Mouse (Mus musculus): ENCODE results near the gene U2af1l4.
A peak's percentile ranks its signal among the peaks of the same experiment; 100 is the strongest.

Gene U2af1l4

GRCm38 (mm10) chr7:30562526-30563116 is 480 bp upstream of the U2af1l4 start:
- DNase-seq (ENCODE audit: low read depth, low spot score), result no peak
- H3K27me3 ChIP-seq (ENCODE audit: control insufficient read depth, insufficient read depth, low read length, poor library complexity, severe bottlenecking), result no peaks in the 10 kb centered on the region
- H3K36me3 ChIP-seq (ENCODE audit: control insufficient read depth, insufficient read depth, low read length, poor library complexity, severe bottlenecking), result peaks cover 8% of the 10 kb centered on the region

GRCm38 (mm10) chr7:30563906-30564280 is 792 bp downstream of the U2af1l4 start:
- H3K27me3 ChIP-seq (ENCODE audit: control insufficient read depth, insufficient read depth, low read length, poor library complexity, severe bottlenecking), result no peaks in the 10 kb centered on the region
- H3K36me3 ChIP-seq (ENCODE audit: control insufficient read depth, insufficient read depth, low read length, poor library complexity, severe bottlenecking), result peaks cover 11% of the 10 kb centered on the region
- no peak for DNase-seq (ENCODE audit: low read depth, low spot score)

- DNase-seq (ENCODE audit: low read depth, low spot score), result no peak
- Histone ChIP-seq H3K36me3 (ENCODE audit: control insufficient read depth, insufficient read depth, low read length, poor library complexity, severe bottlenecking) (peaks cover 20% of the 10 kb centered on the region), H3K27me3 (ENCODE audit: control insufficient read depth, insufficient read depth, low read length, poor library complexity, severe bottlenecking) (no peaks in the 10 kb centered on the region)
Measured at GRCm38 (mm10) chr7:30564970-30565571, 2.0 kb downstream of the U2af1l4 start, which contains the start of gene Igflr1. Igflr1 (plus strand) TSS chr7:30565427.

- H3K36me3 ChIP-seq (ENCODE audit: control insufficient read depth, insufficient read depth, low read length, poor library complexity, severe bottlenecking), result peaks cover 23% of the 10 kb centered on the region
- no peaks in the 10 kb centered on the region for H3K27me3 ChIP-seq (ENCODE audit: control insufficient read depth, insufficient read depth, low read length, poor library complexity, severe bottlenecking)
- no peak for DNase-seq (ENCODE audit: low read depth, low spot score)
Measured at GRCm38 (mm10) chr7:30566033-30566432, 2.9 kb downstream of the U2af1l4 start.

GRCm38 (mm10) chr7:30567555-30567954 is 4.5 kb downstream of the U2af1l4 start:
- Histone ChIP-seq H3K27me3 (ENCODE audit: control insufficient read depth, insufficient read depth, low read length, poor library complexity, severe bottlenecking) (no peaks in the 10 kb centered on the region), H3K36me3 (ENCODE audit: control insufficient read depth, insufficient read depth, low read length, poor library complexity, severe bottlenecking) (peaks cover 22% of the 10 kb centered on the region)
- DNase-seq (ENCODE audit: low read depth, low spot score), result no peak

GRCm38 (mm10) chr7:30572389-30572788 is 9.3 kb downstream of the U2af1l4 start:
- no peaks in the 10 kb centered on the region for H3K27me3 ChIP-seq (ENCODE audit: control insufficient read depth, insufficient read depth, low read length, poor library complexity, severe bottlenecking)
- peaks cover 31% of the 10 kb centered on the region for H3K36me3 ChIP-seq (ENCODE audit: control insufficient read depth, insufficient read depth, low read length, poor library complexity, severe bottlenecking)
- no peak for DNase-seq (ENCODE audit: low read depth, low spot score)

GRCm38 (mm10) chr7:30572969-30573368 is 9.9 kb downstream of the U2af1l4 start:
- Histone ChIP-seq H3K27me3 (ENCODE audit: control insufficient read depth, insufficient read depth, low read length, poor library complexity, severe bottlenecking) (no peaks in the 10 kb centered on the region), H3K36me3 (ENCODE audit: control insufficient read depth, insufficient read depth, low read length, poor library complexity, severe bottlenecking) (peaks cover 31% of the 10 kb centered on the region)
- no peak for DNase-seq (ENCODE audit: low read depth, low spot score)

- Histone ChIP-seq H3K36me3 (ENCODE audit: control insufficient read depth, insufficient read depth, low read length, poor library complexity, severe bottlenecking) (peaks cover 21% of the 10 kb centered on the region), H3K27me3 (ENCODE audit: control insufficient read depth, insufficient read depth, low read length, poor library complexity, severe bottlenecking) (no peaks in the 10 kb centered on the region)
- no peak for DNase-seq (ENCODE audit: low read depth, low spot score)
Measured at GRCm38 (mm10) chr7:30579950-30580349, 16.8 kb downstream of the U2af1l4 start.

GRCm38 (mm10) chr7:30581547-30581946 is 18.4 kb downstream of the U2af1l4 start:
- peaks cover 17% of the 10 kb centered on the region for H3K36me3 ChIP-seq (ENCODE audit: control insufficient read depth, insufficient read depth, low read length, poor library complexity, severe bottlenecking)
- no peak for DNase-seq (ENCODE audit: low read depth, low spot score)
- no peaks in the 10 kb centered on the region for H3K27me3 ChIP-seq (ENCODE audit: control insufficient read depth, insufficient read depth, low read length, poor library complexity, severe bottlenecking)

GRCm38 (mm10) chr7:30584339-30584738 is 21.2 kb downstream of the U2af1l4 start:
- DNase-seq (ENCODE audit: low read depth, low spot score), result no peak
- H3K27me3 ChIP-seq (ENCODE audit: control insufficient read depth, insufficient read depth, low read length, poor library complexity, severe bottlenecking), result no peaks in the 10 kb centered on the region
- peaks cover 12% of the 10 kb centered on the region for H3K36me3 ChIP-seq (ENCODE audit: control insufficient read depth, insufficient read depth, low read length, poor library complexity, severe bottlenecking)

GRCm38 (mm10) chr7:30585170-30585569 is 22.1 kb downstream of the U2af1l4 start:
- peaks cover 7% of the 10 kb centered on the region; the same call in 1 of the 2 replicates for H3K36me3 ChIP-seq (ENCODE audit: control insufficient read depth, insufficient read depth, low read length, poor library complexity, severe bottlenecking)
- H3K27me3 ChIP-seq (ENCODE audit: control insufficient read depth, insufficient read depth, low read length, poor library complexity, severe bottlenecking), result no peaks in the 10 kb centered on the region
- no peak for DNase-seq (ENCODE audit: low read depth, low spot score)

- Histone ChIP-seq H3K36me3 (ENCODE audit: control insufficient read depth, insufficient read depth, low read length, poor library complexity, severe bottlenecking) (peaks cover 3% of the 10 kb centered on the region; the same call in 1 of the 2 replicates), H3K27me3 (ENCODE audit: control insufficient read depth, insufficient read depth, low read length, poor library complexity, severe bottlenecking) (no peaks in the 10 kb centered on the region)
- DNase-seq (ENCODE audit: low read depth, low spot score), result no peak
Measured at GRCm38 (mm10) chr7:30586455-30587020, 23.4 kb downstream of the U2af1l4 start.

GRCm38 (mm10) chr7:30587842-30588667 is 25.0 kb downstream of the U2af1l4 start:
- no peaks in the 10 kb centered on the region; the same call in 1 of the 2 replicates for H3K36me3 ChIP-seq (ENCODE audit: control insufficient read depth, insufficient read depth, low read length, poor library complexity, severe bottlenecking)
- DNase-seq (ENCODE audit: low read depth, low spot score), result peak; percentile 56
- no peaks in the 10 kb centered on the region for H3K27me3 ChIP-seq (ENCODE audit: control insufficient read depth, insufficient read depth, low read length, poor library complexity, severe bottlenecking)

GRCm38 (mm10) chr7:30588676-30589434 is 25.8 kb downstream of the U2af1l4 start, which contains the start of gene Kmt2b:
Kmt2b (minus strand) TSS chr7:30588726.
- Histone ChIP-seq H3K27me3 (ENCODE audit: control insufficient read depth, insufficient read depth, low read length, poor library complexity, severe bottlenecking) (no peaks in the 10 kb centered on the region), H3K36me3 (ENCODE audit: control insufficient read depth, insufficient read depth, low read length, poor library complexity, severe bottlenecking) (no peaks in the 10 kb centered on the region; the same call in 1 of the 2 replicates)
- peak; percentile 94 for DNase-seq (ENCODE audit: low read depth, low spot score)
